Mouse (Mus musculus) brown adipose tissue, adult 24 weeks (tissue): ENCODE measurements at regions not wholly inside any gene's neighbourhood (a gene's known extent, or its start where the extent isn't known, plus 50 kb on each side); places are given as distances from the start of the nearest gene placed in this dataset.

Experiments
- H3K27ac ChIP-seq: fragments of 200-500 bp; replicated peaks from 2 replicates; pipeline ENCODE4 v1.5.1; 2012; ENCODE audit warnings: low read depth, mild to moderate bottlenecking, low read length
- H3K4me1 ChIP-seq: fragments of 200-500 bp; 2 replicates; pipeline ENCODE4 v1.6.1; 2012; ENCODE audit warnings: low read length, mixed read lengths; ENCODE audit not compliant: control insufficient read depth, insufficient read depth, insufficient read length
- H3K4me3 ChIP-seq: fragments of 200-500 bp; 2 replicates; pipeline ENCODE4 v1.5.1; 2012; ENCODE audit warnings: low read depth, mild to moderate bottlenecking, low read length, moderate library complexity; ENCODE audit not compliant: insufficient read depth

- Histone ChIP-seq H3K4me1 (no peaks in the 10 kb centered on the region), H3K27ac (no peak overlapping the region), H3K4me3 (no peak overlapping the region)
These were observed 733.5 kb downstream of the Fam19a2 start for GRCm38 (mm10) chr10:123997260-123997659.

- Histone ChIP-seq H3K27ac (no peak overlapping the region), H3K4me1 (no peaks in the 10 kb centered on the region), H3K4me3 (no peak overlapping the region)
These were observed 735.2 kb downstream of the Fam19a2 start for GRCm38 (mm10) chr10:123998959-123999358.

DNA sequence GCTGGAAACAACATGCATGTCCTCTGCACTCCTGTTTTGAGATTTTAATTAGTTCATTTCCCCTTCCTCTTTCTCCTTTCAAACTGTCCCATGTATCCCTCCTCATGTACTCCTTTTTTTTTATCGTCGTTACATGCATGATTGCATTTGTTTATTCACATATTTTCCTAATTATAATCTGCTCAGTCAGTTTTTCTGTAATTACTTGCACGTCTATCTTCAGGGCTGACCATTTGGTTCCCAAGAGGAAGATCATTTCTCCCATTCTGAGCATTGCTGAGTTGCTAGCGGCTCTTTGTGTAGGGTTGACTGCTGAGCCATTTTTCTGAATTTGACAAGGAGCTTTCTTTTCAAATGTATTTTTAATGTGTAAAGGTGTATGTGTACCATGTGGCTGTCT lies 781.2 kb downstream of the Fam19a2 start:
- H3K27ac ChIP-seq, result no peak overlapping the region
- no peak overlapping the region for H3K4me3 ChIP-seq
- no peaks in the 10 kb centered on the region for H3K4me1 ChIP-seq

DNA sequence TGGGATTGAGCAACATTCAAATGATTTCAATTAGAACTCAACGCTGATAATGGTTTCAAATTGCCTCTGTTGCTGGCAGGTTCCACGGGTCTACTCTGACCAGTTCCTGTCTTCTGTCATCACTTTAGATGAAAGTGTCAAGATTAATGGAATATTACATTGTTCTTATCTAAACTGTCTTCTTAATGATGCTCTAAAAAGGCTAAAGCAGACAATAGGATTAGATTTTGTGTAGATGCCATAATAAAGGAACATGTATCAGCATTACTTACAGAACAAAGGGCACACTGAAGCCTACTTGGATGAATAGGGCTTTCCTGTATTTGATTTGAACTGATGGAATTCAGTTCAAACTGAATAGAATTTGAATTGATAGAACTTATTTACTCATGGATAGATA lies 782.0 kb downstream of the Fam19a2 start:
- Histone ChIP-seq H3K4me1 (no peaks in the 10 kb centered on the region), H3K4me3 (no peak overlapping the region), H3K27ac (no peak overlapping the region)

DNA sequence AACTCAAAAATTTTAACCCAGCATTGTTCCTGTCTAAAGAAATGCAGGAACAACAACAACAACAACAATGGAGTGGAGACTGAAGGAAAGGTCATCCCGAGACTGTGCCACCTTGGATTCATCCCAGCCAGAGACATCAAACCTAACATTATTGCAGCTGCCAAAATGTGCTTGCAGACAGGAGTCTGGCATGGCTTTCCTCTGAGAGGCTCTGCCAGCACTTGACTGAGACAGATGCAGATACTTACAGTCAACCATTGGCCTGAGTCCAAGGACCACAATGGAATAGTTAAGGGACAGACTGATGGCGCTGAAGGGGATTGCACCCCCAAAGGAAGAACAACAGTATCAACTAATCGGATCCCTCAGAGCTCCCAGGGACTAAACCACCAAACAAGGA lies 819.0 kb downstream of the Fam19a2 start:
- Histone ChIP-seq H3K27ac (no peak overlapping the region), H3K4me3 (no peak overlapping the region), H3K4me1 (no peaks in the 10 kb centered on the region)

DNA sequence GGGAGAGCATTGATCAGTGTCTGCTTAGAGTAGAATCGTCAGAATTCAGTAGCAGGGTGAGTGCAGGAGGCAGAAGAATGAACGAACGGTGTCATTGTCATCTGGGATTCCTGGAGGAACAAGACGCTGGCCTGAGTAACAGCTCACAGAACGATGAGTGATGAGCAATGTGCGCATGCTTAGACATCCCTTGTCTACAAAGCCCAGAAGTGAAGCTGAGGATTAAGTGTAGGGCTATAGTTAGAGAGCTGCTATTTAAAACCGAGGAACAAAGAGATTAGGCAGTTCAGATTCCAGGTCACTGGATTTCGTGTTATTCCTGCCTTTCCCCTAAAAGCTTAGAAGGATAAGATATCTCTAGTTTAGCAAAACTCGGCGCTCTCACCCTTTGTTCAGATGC lies 826.8 kb downstream of the Fam19a2 start:
- H3K4me1 ChIP-seq, result no peaks in the 10 kb centered on the region
- H3K27ac ChIP-seq, result no peak overlapping the region
- no peak overlapping the region for H3K4me3 ChIP-seq

DNA sequence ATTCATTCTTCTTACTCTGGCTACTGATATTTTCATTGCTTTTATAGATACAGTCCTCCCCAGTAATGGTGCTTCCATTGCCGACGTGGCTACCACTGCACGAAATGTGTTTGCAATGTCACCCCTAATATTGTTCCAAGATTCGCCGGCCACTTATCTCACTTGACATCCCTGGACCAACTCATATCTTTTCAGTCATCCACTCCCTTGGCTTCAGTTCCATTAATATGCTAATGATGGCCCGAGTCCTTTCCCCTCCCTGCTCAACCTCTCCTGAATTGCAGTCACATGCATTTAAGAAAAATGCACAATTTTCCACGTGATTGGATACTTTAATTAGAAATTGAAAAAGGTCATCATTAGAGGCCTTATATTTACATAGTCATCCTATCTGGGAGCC lies 827.6 kb downstream of the Fam19a2 start:
- Histone ChIP-seq H3K4me1 (no peaks in the 10 kb centered on the region), H3K27ac (no peak overlapping the region), H3K4me3 (no peak overlapping the region)

- Histone ChIP-seq H3K4me1 (no peaks in the 10 kb centered on the region), H3K4me3 (no peak overlapping the region), H3K27ac (no peak overlapping the region)
These were observed 855.8 kb downstream of the Fam19a2 start for GRCm38 (mm10) chr10:124119585-124119984.

GRCm38 (mm10) chr10:124138456-124138855 lies 874.7 kb downstream of the Fam19a2 start:
- H3K4me1 ChIP-seq, result no peaks in the 10 kb centered on the region
- H3K27ac ChIP-seq, result no peak overlapping the region

GRCm38 (mm10) chr10:124142336-124142735 lies 878.5 kb downstream of the Fam19a2 start:
- Histone ChIP-seq H3K27ac (no peak overlapping the region), H3K4me3 (no peak overlapping the region), H3K4me1 (no peaks in the 10 kb centered on the region)

More at GRCm38 (mm10) chr10:124138456-124138855, 874.7 kb downstream of the Fam19a2 start:
- no peak overlapping the region for H3K4me3 ChIP-seq

DNA sequence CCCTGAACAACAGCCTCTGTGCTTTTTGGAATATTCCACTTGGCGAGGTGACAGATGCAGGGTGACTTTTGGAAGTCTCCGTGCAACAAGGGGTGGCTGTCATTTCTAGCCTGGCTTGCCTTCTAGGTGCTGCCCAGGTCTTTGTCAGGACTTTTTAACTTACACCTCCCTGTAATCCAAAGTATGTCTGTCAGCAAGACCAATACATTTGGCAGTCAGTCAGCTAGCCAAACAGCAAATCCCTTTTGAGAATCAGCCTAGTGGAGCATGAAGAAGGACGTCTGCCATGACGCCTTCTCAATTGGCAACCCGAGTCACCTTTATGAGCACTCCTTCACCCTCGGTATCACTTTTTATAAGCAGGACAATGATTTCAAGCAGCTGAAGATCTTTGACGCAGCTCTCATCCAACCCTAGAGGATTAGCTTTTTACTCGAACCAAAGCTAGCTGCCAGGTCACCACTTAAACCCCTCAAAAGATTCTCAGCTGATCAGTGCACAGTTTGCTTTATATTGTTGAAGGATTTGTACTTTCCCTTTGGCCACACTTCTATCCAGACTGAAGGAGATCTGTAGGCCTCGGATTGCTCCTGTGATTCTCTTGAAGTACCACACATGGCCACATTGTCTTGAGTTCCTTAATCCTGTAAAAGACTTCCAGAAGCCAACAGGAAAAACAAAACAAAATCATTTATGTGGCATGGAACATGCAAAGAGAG lies 883.1 kb downstream of the Fam19a2 start:
- Histone ChIP-seq H3K4me3 (no peak overlapping the region), H3K27ac (no peak overlapping the region), H3K4me1 (no peaks in the 10 kb centered on the region)

DNA sequence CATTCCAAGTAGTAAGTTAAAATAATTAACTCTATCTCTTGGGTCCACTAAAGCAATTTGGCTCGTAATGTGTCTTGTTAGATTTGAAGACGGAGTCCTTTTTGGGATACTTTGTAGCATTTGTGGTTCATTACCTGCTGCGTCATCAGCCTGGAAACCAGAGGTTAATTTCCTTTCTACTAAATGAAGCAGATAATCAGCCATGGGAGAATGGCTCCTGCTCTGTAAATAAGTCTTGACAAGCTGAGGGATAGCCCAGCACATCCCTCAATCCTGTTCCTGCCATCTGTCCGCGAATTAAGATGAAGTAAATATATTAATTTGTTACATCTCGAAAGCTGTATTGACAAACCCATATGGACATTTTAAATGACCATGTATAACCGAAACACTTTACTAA lies 899.6 kb downstream of the Fam19a2 start:
- Histone ChIP-seq H3K4me1 (no peaks in the 10 kb centered on the region), H3K4me3 (no peak overlapping the region), H3K27ac (no peak overlapping the region)

DNA sequence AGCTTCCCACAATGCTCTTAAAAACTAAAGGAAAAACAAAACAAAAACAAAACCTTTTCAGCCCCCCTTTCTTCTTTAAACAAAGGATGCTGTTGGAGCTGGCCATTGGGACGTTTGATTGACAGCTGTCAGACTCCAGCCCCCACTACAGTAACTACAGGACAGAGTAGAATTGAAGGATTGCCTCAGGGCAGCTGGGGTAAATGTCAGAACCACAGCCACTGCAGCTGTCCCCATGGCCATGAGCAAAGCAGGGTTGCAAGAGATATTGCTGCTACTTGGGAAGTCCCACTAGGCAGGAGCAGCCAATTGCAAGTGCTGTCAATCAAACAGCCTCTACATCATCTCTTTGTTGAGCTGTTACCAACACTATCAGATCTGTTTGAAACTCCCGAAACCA lies 911.8 kb downstream of the Fam19a2 start:
- H3K4me1 ChIP-seq, result no peaks in the 10 kb centered on the region
- H3K27ac ChIP-seq, result no peak overlapping the region
- no peak overlapping the region for H3K4me3 ChIP-seq

DNA sequence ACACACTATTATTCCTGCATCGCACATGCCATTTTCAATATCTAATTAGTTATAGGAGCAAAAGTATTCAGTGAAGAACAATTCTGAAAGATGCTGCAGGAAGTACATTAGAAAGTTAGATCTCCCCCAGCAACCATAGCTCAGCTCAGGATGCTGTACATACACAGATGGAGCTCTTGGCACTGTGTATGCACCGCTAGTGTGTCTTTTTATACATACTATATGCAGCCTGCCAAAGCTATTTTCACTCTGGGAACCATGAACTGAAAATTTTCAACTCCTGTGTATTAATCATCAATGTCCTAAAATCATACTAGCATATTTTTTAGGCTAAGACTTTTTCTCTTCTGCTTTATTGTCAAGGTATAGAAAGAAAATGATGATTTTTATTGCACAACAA lies 944.5 kb downstream of the Fam19a2 start:
- Histone ChIP-seq H3K27ac (no peak overlapping the region), H3K4me1 (no peaks in the 10 kb centered on the region), H3K4me3 (no peak overlapping the region)

DNA sequence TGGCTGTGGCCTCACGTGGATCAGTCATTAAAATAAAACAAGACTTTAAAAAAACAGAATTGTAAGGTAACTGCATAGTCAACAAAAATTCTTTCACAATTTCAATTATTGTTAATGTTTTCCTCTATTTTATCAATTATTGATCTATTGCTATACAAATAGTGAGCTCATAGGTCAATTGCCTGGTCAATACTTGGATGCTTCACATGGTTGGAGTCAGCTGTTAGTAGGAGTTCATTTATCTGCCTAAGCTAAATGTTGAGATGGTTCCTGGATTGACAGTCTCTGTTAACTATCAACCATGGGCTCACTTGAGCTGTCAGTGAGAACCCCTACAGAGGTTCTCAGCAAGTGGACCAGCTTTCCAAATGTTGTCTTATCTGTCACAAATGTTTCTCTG lies 955.7 kb downstream of the Fam19a2 start:
- Histone ChIP-seq H3K4me3 (no peak overlapping the region), H3K4me1 (no peaks in the 10 kb centered on the region), H3K27ac (no peak overlapping the region)

DNA sequence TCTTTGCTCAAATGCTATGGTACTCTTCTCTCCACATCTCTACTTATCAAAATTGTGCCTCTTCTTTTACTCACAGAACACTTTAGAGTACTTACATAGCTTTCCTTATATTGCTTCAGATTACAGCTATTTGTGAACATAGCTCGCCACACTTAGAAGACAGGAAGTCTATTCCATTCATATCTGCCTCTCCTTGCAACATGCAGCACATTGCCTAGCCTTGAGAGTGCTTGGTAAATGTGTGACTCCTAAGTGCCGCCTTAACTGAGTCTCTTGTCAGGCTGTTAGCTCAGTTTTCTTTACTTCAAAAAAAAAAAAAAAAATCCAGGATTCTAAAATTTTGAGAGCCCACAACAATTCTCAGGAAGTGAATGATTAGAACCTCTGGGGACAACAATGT lies 958.3 kb downstream of the Fam19a2 start:
- no peaks in the 10 kb centered on the region for H3K4me1 ChIP-seq
- no peak overlapping the region for H3K27ac ChIP-seq
- no peak overlapping the region for H3K4me3 ChIP-seq
